Mouse (Mus musculus): ENCODE data around the gene Wdr24.
"Not testable (repeated sequence)": the region's sequence is repeated elsewhere in the genome, so short reads cannot be mapped to it uniquely, and the experiment has no call there.

GRCm38 (mm10) chr17:25807452-25807851 lies 16.0 kb upstream of the Wdr24 start:
- not testable (repeated sequence) for TF ChIP-seq CTCF, POLR2A (IDR thresholded peaks at IDR 0.05; ENCODE audit: insufficient read depth, low read depth, low read length)
